Mouse (Mus musculus) testis, adult 2 months (tissue): Measurements from ENCODE around the gene Maml3. TPM values are rescaled to one million over a fixed set of nuclear protein-coding genes. Genes with fewer than 3 reads are reported as not detected.

Experiments
- H3K27ac ChIP-seq: fragments of 200-500 bp; 2 replicates; pipeline ENCODE4 v1.5.1; 2012; ENCODE audit warnings: low read depth, low read length; ENCODE audit not compliant: control insufficient read depth, insufficient read depth
- H3K27me3 ChIP-seq: fragments of 200-500 bp; 2 replicates; pipeline ENCODE4 v1.6.1; 2012; ENCODE audit warnings: mild to moderate bottlenecking, low read length, moderate library complexity; ENCODE audit not compliant: control insufficient read depth, insufficient read depth
- H3K36me3 ChIP-seq: fragments of 200-500 bp; 2 replicates; pipeline ENCODE4 v1.6.1; 2012; ENCODE audit warnings: mild to moderate bottlenecking, low read length; ENCODE audit not compliant: control insufficient read depth, insufficient read depth
- H3K4me1 ChIP-seq: fragments of 200-500 bp; 2 replicates; pipeline ENCODE4 v1.6.1; 2012; ENCODE audit warnings: low read length; ENCODE audit not compliant: control insufficient read depth, insufficient read depth
- H3K4me3 ChIP-seq: fragments of 200-500 bp; 2 replicates; pipeline ENCODE4 v1.5.1; 2012; ENCODE audit warnings: low read depth, mild to moderate bottlenecking, low read length, moderate library complexity, mixed read lengths; ENCODE audit not compliant: control insufficient read depth
- CTCF ChIP-seq: fragments of 200-500 bp; IDR thresholded peaks from 2 replicates; pipeline ENCODE4 v1.5.1; 2012; ENCODE audit warnings: low read depth, mild to moderate bottlenecking, inconsistent platforms, low read length, moderate library complexity; ENCODE audit not compliant: control insufficient read depth, insufficient read depth, insufficient replicate concordance
- POLR2A ChIP-seq: fragments of 200-500 bp; IDR thresholded peaks from 2 replicates; pipeline ENCODE4 v1.6.1; 2012; ENCODE audit warnings: low read depth, mild to moderate bottlenecking, inconsistent platforms, low read length, moderate library complexity; ENCODE audit not compliant: control insufficient read depth
- polyA plus RNA-seq: library from polyadenylated mRNA; depleted of rRNA; stranded (reverse); fragments of >200 nt; gene quantifications from 2 replicates; pipeline ENCODE4 v1.2.3, GENCODE M21; 2012

Maml3 gene
- polyA plus RNA-seq, 1 experiment, result 2.9 TPM

GRCm38 (mm10) chr3:51739049-51739834 lies 365.6 kb downstream of the Maml3 start:
- H3K27me3 ChIP-seq, result no peaks in the 10 kb centered on the region
- H3K4me3 ChIP-seq, result no peak overlapping the region
- H3K36me3 ChIP-seq, result no peaks in the 10 kb centered on the region
- H3K27ac ChIP-seq, result no peak overlapping the region
- H3K4me1 ChIP-seq, result 0 out of 2 replicates have a peak, but pooled peaks cover 2% of the 10 kb centered on the region
- no peak for TF ChIP-seq POLR2A
- no peak for TF ChIP-seq CTCF

DNA sequence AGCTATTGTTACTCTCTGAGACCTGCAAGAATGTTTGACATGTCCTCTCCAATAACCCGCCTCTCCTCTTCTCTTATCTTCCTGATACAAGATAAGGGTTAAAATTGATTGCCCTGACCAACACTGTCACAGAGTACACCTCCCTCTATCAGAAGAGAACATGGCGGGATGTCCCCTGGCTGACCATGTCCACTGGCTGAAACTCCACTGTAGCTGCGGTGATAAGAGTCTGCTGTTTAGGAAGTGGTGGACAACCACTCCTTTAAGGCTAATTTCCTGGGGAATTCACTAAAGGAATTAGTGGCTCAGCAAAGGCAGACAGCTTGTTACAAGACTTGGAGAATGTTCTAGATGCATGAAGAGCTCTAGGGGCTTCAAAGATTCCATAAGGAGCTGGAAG lies 371.2 kb downstream of the Maml3 start:
- H3K36me3 ChIP-seq, result no peaks in the 10 kb centered on the region
- no peaks in the 10 kb centered on the region; the same call in 1 of the 2 replicates for H3K4me1 ChIP-seq
- no peaks in the 10 kb centered on the region for H3K27me3 ChIP-seq
- TF ChIP-seq POLR2A (no peak), CTCF (no peak)
- H3K27ac ChIP-seq, result no peak overlapping the region
- H3K4me3 ChIP-seq, result no peak overlapping the region

DNA sequence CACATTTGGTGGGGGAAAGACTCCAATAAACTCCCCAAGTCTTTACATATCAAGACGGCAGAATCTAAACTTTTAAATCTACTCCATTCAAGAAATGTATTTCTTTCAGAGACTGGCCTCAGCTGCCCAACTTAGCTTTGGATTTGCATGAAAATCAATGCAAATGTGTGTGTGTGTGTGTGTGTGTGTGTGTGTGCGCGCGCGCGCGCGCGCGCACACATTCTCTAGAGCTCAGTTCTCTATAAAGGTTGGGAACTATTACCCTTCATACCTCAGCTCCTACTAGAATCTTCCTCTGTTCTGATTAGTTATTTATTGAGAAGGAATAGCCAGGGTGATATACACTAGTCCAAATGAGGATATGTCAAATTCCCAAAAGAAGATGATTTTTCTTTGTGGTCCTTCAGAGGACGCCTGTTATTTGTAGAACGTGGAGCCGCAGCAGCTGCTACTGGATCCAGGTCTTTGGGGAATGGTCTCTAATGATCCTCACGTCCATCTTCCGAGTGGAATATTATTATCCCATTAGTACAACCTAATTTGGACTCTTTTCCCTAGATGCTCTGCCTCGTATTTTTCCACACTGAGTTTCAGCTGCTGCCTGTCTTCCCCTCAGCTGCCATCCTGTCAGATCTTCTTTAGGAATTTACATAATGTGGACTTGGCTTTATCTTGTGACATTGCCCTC lies 372.8 kb downstream of the Maml3 start:
- no peaks in the 10 kb centered on the region for H3K36me3 ChIP-seq
- no peaks in the 10 kb centered on the region for H3K27me3 ChIP-seq
- no peaks in the 10 kb centered on the region; the same call in 1 of the 2 replicates for H3K4me1 ChIP-seq
- no peak overlapping the region for H3K4me3 ChIP-seq
- TF ChIP-seq POLR2A (no peak), CTCF (no peak)
- H3K27ac ChIP-seq, result no peak overlapping the region

DNA sequence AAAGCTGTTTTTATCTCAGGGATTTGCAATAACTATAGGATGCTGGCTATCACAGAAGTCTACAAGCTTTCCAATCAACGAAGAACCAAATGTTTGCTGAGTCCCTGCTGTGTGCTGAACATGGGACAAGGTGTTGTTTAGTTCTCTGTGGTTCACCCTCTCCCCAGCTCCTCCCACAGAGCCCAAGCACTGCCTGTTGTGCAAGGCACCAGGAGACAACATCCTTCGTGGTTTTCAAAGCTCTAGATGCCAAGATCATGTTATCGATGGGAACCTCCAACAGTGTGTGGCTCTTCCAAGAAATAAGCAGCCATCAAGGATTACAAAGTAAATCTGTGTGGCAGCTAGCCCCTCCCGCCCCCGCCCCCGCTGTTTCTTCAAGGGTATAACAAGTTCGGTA lies 374.2 kb downstream of the Maml3 start:
- no peaks in the 10 kb centered on the region for H3K36me3 ChIP-seq
- no peaks in the 10 kb centered on the region; the same call in 1 of the 2 replicates for H3K4me1 ChIP-seq
- H3K4me3 ChIP-seq, result no peak overlapping the region
- TF ChIP-seq POLR2A (no peak), CTCF (no peak)
- no peak overlapping the region for H3K27ac ChIP-seq
- no peaks in the 10 kb centered on the region for H3K27me3 ChIP-seq

DNA sequence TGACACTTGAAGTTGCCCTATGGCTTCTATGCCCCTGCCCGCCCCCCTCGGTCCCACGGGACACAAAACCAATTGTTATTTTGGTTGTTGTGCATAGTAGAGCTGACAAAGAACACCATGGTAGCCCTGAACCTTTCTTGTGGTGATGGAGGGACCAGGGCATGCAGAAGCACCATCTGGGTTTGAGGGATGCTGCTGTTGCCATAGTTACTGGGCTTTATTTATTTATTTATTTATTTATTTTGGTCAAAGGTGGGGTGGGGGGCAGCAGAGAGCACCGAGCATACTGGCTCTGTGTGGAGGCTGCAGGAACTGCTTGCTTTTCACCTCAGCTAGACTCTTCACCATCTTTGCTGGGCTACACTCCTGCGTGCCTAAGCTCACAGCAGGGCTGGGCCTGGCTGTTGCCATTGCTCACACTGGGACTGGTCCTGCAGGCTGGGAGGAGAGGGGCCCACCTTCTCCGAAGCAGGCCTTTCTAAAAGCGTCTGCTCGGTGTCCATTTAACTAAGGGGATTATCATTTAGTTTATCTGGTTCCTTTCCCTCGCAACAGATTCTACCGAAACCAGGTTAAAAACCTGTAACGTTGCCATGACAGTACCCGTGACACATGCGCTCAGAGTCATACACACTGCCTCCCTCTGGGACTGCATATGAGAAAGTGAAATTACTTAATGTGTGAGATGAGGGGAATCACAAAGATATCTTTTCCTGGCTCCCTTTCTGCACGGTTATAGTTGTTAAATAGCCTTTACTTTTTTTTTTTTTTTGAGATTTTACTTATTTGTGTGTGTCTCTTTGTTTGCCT lies 375.6 kb downstream of the Maml3 start:
- no peak overlapping the region for H3K4me3 ChIP-seq
- H3K36me3 ChIP-seq, result no peaks in the 10 kb centered on the region
- no peak for TF ChIP-seq CTCF
- TF ChIP-seq POLR2A, result no peak
- no peaks in the 10 kb centered on the region for H3K27me3 ChIP-seq
- H3K27ac ChIP-seq, result no peak overlapping the region
- no peaks in the 10 kb centered on the region; the same call in 1 of the 2 replicates for H3K4me1 ChIP-seq

GRCm38 (mm10) chr3:51728456-51728855 lies 376.4 kb downstream of the Maml3 start:
- no peak overlapping the region for H3K4me3 ChIP-seq
- H3K27ac ChIP-seq, result no peak overlapping the region
- no peaks in the 10 kb centered on the region for H3K27me3 ChIP-seq
- H3K4me1 ChIP-seq, result no peaks in the 10 kb centered on the region
- H3K36me3 ChIP-seq, result no peaks in the 10 kb centered on the region
- TF ChIP-seq POLR2A (no peak), CTCF (no peak)

GRCm38 (mm10) chr3:51727968-51728367 lies 376.9 kb downstream of the Maml3 start:
- Histone ChIP-seq H3K36me3 (no peaks in the 10 kb centered on the region), H3K4me1 (no peaks in the 10 kb centered on the region), H3K27ac (no peak overlapping the region), H3K4me3 (no peak overlapping the region), H3K27me3 (no peaks in the 10 kb centered on the region)
- TF ChIP-seq CTCF (no peak), POLR2A (no peak)
